Mouse (Mus musculus): Measurements from ENCODE around the gene Tacc2. TPM values are rescaled to one million over a fixed set of nuclear protein-coding genes. Genes with fewer than 3 reads are reported as not detected.

The Tacc2 gene
- total RNA-seq, 1 experiment from 2014 or later: 0.35 TPM

GRCm38 (mm10) chr7:130741099-130741498 lies 163.9 kb downstream of the Tacc2 start:
- no peak for ATAC-seq (ENCODE audit: extremely low read depth, insufficient number of reproducible peaks, low FRiP score, poor library complexity, severe bottlenecking)

- ATAC-seq (ENCODE audit: extremely low read depth, insufficient number of reproducible peaks, low FRiP score, poor library complexity, severe bottlenecking): no peak
These were observed 166.2 kb downstream of the Tacc2 start for GRCm38 (mm10) chr7:130743239-130744025.

GRCm38 (mm10) chr7:130749165-130749564 lies 171.9 kb downstream of the Tacc2 start:
- ATAC-seq (ENCODE audit: extremely low read depth, insufficient number of reproducible peaks, low FRiP score, poor library complexity, severe bottlenecking): no peak

- ATAC-seq (ENCODE audit: extremely low read depth, insufficient number of reproducible peaks, low FRiP score, poor library complexity, severe bottlenecking): no peak
These were observed 173.7 kb downstream of the Tacc2 start for GRCm38 (mm10) chr7:130750752-130751490.

- ATAC-seq (ENCODE audit: extremely low read depth, insufficient number of reproducible peaks, low FRiP score, poor library complexity, severe bottlenecking): no peak
These were observed 174.4 kb downstream of the Tacc2 start for GRCm38 (mm10) chr7:130751678-130752077.

GRCm38 (mm10) chr7:130754790-130755189 lies 177.6 kb downstream of the Tacc2 start:
- ATAC-seq (ENCODE audit: extremely low read depth, insufficient number of reproducible peaks, low FRiP score, poor library complexity, severe bottlenecking): no peak

- ATAC-seq (ENCODE audit: extremely low read depth, insufficient number of reproducible peaks, low FRiP score, poor library complexity, severe bottlenecking): no peak
These were observed 179.2 kb downstream of the Tacc2 start for GRCm38 (mm10) chr7:130756343-130756835.

GRCm38 (mm10) chr7:130757326-130757865 lies 180.2 kb downstream of the Tacc2 start:
- ATAC-seq (ENCODE audit: extremely low read depth, insufficient number of reproducible peaks, low FRiP score, poor library complexity, severe bottlenecking): no peak

- ATAC-seq (ENCODE audit: extremely low read depth, insufficient number of reproducible peaks, low FRiP score, poor library complexity, severe bottlenecking): peak; percentile 38; the same call in 1 of the 2 replicates
These were observed 185.0 kb downstream of the Tacc2 start for GRCm38 (mm10) chr7:130762071-130762897.

GRCm38 (mm10) chr7:130764160-130764559 lies 186.9 kb downstream of the Tacc2 start:
- ATAC-seq (ENCODE audit: extremely low read depth, insufficient number of reproducible peaks, low FRiP score, poor library complexity, severe bottlenecking): no peak

- no peak for ATAC-seq (ENCODE audit: extremely low read depth, insufficient number of reproducible peaks, low FRiP score, poor library complexity, severe bottlenecking)
These were observed 189.4 kb downstream of the Tacc2 start for GRCm38 (mm10) chr7:130766411-130767170.

GRCm38 (mm10) chr7:130768151-130768550 lies 190.9 kb downstream of the Tacc2 start:
- ATAC-seq (ENCODE audit: extremely low read depth, insufficient number of reproducible peaks, low FRiP score, poor library complexity, severe bottlenecking): no peak

GRCm38 (mm10) chr7:130770707-130771106 lies 193.5 kb downstream of the Tacc2 start:
- peak; percentile 58; the same call in 1 of the 2 replicates for ATAC-seq (ENCODE audit: extremely low read depth, insufficient number of reproducible peaks, low FRiP score, poor library complexity, severe bottlenecking)

- 0 out of 2 replicates have a peak, but pooled peaks have one; percentile 45 for ATAC-seq (ENCODE audit: extremely low read depth, insufficient number of reproducible peaks, low FRiP score, poor library complexity, severe bottlenecking)
These were observed 196.1 kb downstream of the Tacc2 start for GRCm38 (mm10) chr7:130773171-130773830.

GRCm38 (mm10) chr7:130773914-130774630 lies 196.8 kb downstream of the Tacc2 start, which contains the start of gene Btbd16:
Btbd16 (plus strand) TSS chr7:130774069.
- no peak for ATAC-seq (ENCODE audit: extremely low read depth, insufficient number of reproducible peaks, low FRiP score, poor library complexity, severe bottlenecking)

GRCm38 (mm10) chr7:130780866-130781419 lies 203.7 kb downstream of the Tacc2 start:
- no peak for ATAC-seq (ENCODE audit: extremely low read depth, insufficient number of reproducible peaks, low FRiP score, poor library complexity, severe bottlenecking)
